Mouse (Mus musculus): ENCODE data around the gene Cxcr4.
"Not testable (repeated sequence)": the region's sequence is repeated elsewhere in the genome, so short reads cannot be mapped to it uniquely, and the experiment has no call there.

Gene Cxcr4

DNA sequence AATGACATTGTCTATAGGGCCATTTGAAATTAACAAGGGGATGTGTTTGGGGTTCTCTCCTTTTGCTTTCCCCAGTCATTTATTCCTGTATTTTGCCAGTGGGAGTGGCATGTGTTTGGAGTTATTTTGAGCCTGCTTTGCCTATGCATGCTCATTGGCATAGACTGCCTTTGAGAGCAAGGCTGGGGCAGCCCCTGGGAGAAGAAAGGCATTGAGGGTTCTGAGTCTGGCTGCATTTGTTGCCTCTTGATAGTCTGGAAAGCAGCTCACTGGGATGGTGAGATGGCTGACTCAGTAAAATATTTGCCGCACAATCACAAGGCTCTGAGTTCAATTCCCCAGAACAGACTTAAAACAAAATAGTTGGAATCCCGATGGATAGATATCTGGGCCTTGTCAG lies 8.5 kb upstream of the Cxcr4 start:
- DNase-seq (ENCODE audit: low read depth, low spot score), result no peak

DNA sequence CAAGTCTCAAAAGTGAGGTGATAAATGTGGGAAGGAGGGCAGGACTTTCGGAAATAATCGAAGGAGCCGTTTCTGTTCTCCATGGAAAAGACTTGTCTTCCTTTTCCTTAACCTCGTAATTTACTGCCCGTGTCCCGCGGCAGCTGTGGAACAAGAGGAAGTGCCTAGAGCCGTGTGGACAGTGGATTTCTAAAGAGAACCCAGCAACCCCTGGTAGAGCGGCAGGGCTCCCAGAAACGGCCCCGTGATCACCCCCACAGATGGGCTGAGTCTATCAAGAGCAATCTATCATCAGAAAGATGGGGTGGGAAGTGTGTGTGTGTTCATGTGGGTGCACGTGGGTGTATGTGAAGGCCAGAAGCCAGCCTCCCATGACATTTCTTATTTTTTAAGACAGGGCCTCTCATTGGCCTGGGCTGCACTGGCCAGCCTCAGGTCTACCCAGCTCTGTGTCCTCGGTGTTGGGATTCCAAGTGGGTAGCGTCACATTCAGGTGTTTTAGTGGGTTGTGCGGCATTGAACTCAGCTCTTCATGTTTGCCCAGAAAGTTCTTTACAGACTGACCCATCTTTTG lies 5.2 kb upstream of the Cxcr4 start:
- DNase-seq (ENCODE audit: low read depth, low spot score), result no peak

GRCm38 (mm10) chr1:128595528-128595927 lies 3.4 kb upstream of the Cxcr4 start:
- DNase-seq (ENCODE audit: low read depth, low spot score), result no peak

- DNase-seq (ENCODE audit: low read depth, low spot score), result no peak
Measured at GRCm38 (mm10) chr1:128595105-128595420, 3.0 kb upstream of the Cxcr4 start.

DNA sequence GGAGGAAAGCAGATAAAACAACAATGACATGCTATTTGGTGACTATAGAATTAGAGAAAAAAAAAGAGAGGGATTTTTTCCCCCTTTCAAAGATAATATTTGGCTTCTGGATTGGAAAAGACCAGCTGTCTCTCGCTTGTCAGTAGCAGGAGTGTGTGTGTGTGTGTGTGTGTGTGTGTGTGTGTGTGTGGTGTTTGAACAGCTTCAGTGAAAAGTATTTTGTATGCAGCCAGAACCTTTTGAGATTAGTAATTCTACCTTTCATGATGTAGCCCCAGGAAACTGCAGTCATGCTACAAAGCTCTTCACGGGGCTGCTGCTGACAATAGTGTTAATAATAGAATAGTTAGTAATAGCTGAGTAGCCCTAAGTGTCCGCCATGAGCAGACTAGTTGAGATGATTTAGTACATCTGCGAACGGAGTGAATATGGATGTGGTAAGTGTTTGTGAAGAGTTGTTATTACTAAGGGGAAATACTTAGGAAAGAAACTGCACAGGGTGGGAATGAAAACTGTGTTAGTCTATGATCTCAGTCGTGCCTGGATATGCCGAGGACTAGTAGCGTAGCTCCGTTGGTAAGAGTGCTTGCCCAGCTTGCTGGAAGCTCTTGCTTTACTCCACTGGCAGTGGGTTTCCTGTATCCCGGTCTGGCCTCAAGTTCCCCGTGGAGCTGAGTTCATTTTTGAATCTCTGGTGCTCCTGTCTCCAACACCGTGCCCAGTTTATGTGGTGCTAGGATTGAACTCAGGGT lies 2.4 kb upstream of the Cxcr4 start:
- DNase-seq (ENCODE audit: low read depth, low spot score), result no peak

DNA sequence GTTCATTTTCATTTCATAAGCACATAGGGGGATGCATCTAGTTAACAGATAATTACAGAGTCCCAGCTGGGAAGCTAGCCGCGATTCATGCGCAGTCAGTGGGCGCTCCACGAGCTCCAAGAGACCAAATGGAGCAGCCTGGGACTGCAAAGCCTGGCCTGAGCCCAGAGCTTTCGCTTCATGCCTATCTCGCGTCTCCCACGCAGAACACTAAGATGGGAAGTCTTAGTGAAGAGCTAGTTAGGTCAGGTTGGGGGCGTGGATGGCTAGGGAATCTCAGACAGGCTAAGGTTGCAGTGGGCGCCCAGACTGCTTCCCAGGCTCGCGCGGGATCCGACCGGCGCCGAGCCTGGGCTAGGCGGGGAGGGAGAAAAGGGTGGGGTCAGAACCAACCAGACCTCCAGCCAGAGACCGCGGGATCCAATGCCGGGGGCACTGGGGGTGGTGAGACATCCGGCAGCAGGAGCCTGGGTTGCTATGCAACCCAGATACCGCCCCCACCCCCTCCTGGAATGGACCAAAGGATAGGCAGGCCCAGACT lies 938 bp upstream of the Cxcr4 start:
- DNase-seq (ENCODE audit: low read depth, low spot score), result peak; percentile 42

DNA sequence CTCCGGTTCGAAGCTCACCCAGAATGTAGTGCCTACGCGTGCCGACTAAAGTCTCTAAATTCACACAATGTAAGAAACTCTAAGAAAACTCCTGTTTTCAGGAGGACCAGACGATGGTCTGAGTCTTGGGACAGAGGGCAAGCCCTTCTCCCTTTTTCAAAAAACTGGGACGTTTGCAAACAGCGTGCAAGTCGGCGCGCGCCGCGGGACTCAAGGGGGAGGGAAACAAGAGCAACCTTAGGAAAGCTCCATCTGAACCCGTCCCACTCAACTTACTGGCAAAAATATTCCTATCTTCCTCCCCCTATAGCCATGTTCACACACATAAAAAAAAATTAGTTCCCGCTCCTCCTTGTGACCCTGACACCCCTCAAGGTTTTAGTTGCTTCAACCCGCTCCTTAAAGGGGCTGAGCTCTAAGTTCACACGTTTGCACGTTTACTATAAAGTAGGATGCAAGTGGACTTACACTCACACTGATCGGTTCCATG lies 327 bp downstream of the Cxcr4 start:
- DNase-seq (ENCODE audit: low read depth, low spot score), result peak; percentile 16

DNA sequence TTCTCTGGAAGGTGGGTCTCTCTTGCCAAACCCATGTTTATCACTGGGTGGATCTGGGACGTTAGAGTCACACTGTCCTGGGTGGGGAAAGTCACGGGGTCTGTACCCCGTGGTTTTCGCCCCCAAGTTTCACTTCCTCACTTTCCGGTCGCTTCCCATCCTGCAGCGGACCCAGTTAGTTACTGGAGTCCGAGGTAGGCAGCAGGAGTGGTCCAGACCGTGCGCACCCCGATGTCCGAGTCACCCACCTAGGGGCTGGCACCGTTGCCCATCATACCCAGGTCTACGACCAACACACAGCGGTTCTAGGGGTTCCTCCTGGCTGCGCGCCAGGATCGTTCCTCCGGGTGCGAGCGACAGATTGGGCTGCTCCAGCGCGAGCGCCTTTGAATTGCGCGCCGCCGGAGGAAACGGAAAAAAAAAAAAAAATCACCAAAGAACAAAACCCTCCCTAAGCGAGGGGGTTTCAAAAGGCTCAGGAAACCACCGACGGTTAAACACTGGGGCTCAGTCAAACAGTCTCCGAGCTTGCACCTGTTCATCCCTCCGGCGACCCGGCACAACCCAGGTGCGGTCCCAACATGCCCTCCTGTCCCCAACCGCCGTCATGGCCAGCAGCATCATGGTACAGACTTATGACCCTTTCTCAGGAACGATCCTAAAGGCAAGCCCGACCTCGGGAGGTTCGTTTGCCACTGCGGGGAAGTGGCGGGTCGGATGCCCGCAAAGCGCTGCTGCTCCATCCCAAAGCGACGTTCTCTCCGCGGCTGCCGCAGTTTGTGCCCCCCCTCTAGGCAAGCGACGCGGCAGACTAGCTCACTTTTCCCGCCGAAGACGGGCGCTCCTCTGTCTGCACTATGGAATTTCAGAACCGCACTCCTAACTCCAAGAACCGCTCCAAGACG lies 1.0 kb downstream of the Cxcr4 start:
- DNase-seq (ENCODE audit: low read depth, low spot score), result peak; percentile 16

GRCm38 (mm10) chr1:128590011-128590410 lies 2.1 kb downstream of the Cxcr4 start:
- DNase-seq (ENCODE audit: low read depth, low spot score), result no peak

DNA sequence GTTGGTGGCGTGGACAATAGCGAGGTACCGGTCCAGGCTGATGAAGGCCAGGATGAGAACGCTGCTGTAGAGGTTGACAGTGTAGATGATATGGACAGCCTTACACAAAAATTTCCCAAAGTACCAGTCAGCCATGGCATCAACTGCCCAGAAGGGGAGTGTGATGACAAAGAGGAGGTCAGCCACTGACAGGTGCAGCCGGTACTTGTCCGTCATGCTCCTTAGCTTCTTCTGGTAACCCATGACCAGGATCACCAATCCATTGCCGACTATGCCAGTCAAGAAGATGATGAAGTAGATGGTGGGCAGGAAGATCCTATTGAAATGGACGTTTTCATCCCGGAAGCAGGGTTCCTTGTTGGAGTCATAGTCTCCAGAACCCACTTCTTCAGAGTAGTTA lies 2.6 kb downstream of the Cxcr4 start:
- no peak for DNase-seq (ENCODE audit: low read depth, low spot score)

- DNase-seq (ENCODE audit: low read depth, low spot score), result no peak
Measured at GRCm38 (mm10) chr1:128588337-128588736, 3.8 kb downstream of the Cxcr4 start.

DNA sequence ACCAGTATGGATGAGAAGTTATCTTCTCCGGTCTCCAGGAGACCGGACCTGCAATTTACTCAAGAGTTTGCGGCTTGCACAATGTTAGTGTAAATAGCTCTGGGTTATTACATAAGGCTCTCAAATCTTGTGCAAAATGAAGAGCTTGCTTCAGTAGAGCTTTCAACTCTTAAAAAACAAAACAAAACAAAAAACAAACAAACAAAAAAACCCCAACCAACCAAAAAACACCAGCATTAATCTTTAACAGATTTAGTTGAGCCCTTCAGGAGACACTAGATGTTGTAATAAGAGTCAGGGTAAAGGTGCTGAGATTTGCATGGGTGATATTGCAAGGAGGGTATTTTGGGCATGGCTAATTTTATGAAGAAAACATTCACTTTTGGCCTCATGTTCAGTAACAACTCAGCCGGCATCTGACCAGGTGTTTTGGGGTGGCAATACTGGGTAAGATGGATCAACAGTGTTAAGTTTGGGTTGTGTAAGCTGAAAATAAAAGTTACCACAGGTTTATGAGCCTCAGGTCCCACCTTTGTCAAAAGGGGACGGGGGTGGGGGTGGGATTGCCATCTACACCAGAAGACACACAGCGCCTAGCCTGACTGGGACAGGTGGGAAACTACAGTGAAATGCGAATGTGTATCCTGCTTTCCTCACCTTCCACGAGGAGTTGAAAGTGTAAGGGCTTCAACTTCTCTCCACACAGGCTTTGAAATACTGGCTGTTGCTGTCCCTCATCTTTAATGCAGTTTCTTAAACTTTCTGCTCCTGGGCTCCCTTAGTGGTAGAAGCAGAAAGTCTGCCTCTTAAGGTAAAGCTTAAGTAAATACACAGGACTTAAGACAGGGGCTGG lies 4.9 kb downstream of the Cxcr4 start:
- DNase-seq (ENCODE audit: low read depth, low spot score), result no peak

DNA sequence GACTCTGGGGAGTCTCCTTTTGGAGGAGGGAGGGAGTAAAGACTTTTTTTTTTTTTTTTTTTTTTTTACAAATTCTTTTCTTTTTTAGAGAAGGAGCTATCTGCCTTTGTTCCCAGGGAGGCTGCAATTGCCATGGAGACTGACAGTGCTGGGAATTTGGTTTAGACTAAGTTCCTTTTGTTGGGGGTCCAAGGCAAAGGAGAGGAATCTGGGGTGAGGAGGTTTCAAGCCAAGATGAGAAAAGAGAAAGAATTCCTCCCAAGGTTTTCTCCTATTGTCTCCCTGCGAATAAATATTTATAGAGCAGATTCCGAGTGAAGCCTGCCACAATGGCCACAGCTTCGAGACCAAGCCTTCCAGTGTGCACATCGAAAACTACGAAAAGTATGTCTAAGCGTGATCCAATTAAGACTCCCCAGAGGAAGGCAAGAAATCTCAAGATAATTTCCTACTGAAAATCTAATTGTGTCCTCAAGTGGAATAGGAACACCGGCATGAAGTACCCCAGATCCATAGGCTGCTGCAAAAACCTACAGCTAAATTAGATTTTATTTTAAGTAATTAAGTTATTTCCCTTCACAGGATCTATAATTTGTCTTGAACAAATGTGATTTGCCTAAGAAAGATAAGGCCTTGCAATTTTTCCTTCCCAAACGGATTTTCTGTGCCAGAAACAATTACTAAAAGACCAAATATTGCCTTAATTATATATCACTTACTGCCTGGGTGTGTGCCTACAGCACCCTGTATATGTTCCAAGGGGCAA lies 5.7 kb downstream of the Cxcr4 start:
- no peak for DNase-seq (ENCODE audit: low read depth, low spot score)

- no peak for DNase-seq (ENCODE audit: low read depth, low spot score)
Measured at GRCm38 (mm10) chr1:128585396-128586161, 6.5 kb downstream of the Cxcr4 start.

DNA sequence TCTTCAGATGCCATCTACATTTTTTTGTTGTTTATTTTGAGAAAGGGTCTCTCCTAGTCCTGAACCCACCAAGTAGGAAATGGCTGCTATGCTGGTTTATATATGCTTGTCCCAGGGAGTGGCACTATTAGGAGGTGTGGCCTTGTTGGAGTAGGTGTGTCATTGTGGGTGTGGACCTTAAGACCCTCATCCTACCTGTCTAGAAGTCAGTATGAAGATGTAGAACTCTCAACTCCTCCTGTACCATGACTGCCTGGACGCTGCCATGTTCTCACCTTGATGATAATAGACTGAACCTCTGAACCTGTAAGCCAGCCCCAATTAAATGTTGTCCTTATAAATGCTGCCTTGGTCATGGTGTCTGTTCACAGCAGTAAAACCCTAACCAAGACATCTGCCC lies 7.4 kb downstream of the Cxcr4 start:
- DNase-seq (ENCODE audit: low read depth, low spot score), result not testable (repeated sequence)

- DNase-seq (ENCODE audit: low read depth, low spot score), result no peak
Measured at GRCm38 (mm10) chr1:128583279-128583872, 8.7 kb downstream of the Cxcr4 start.

- no peak for DNase-seq (ENCODE audit: low read depth, low spot score)
Measured at GRCm38 (mm10) chr1:128580321-128580720, 11.8 kb downstream of the Cxcr4 start.

- no peak for DNase-seq (ENCODE audit: low read depth, low spot score)
Measured at GRCm38 (mm10) chr1:128578454-128578853, 13.6 kb downstream of the Cxcr4 start.

DNA sequence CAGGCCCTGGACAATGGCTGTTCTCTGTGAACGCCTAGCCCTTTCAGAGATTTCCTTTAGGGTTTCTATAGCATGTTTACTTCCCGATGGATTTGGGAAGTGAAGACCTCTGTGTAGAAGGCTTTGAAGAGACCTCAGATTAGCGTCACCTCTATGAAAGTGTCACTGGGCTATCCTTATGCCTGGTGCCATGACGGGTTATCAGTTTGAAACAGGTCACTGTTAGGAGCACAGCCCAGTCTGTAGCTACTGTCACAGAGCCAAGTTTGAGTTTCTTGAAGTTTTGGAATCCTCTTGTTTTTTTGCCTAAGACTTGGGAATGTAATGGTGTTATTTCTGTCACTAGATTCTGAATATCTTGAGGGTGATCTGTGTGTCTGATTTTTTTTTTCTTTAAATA lies 17.0 kb downstream of the Cxcr4 start:
- DNase-seq (ENCODE audit: low read depth, low spot score), result no peak

All from WW6 (cell line).